Mouse (Mus musculus) liver, embryonic 13.5 days (tissue): ENCODE measurements at regions not wholly inside any gene's neighbourhood (a gene's known extent, or its start where the extent isn't known, plus 50 kb on each side); places are given as distances from the start of the nearest gene placed in this dataset.
A peak's percentile ranks its signal among the peaks of the same experiment; 100 is the strongest.

Experiments used
- ATAC-seq: fragments of 200-750 bp; cut with Nextera tagmentation; 2 replicates; pipeline ENCODE4 v1.8.0; 2017; ENCODE audit warnings: low read depth, mild to moderate bottlenecking, moderate number of reproducible peaks, moderate library complexity
- DNase-seq: peaks from one replicate; pipeline ENCODE4 v3.0.0; 2022
- H3K27ac ChIP-seq: fragments of 300-500 bp; sonication (generic); 2 replicates; pipeline ENCODE4 v1.5.1; 2015; ENCODE audit warnings: moderate library complexity, mild to moderate bottlenecking, inconsistent platforms
- H3K27me3 ChIP-seq: fragments of 300-500 bp; sonication (generic); 2 replicates; pipeline ENCODE4 v1.6.1; 2015; ENCODE audit warnings: mild to moderate bottlenecking, inconsistent platforms
- H3K36me3 ChIP-seq: fragments of 300-500 bp; sonication (generic); 2 replicates; pipeline ENCODE4 v1.6.1; 2015; ENCODE audit warnings: mild to moderate bottlenecking, inconsistent platforms
- H3K4me1 ChIP-seq: fragments of 300-500 bp; sonication (generic); replicated peaks from 2 replicates; pipeline ENCODE4 v1.6.1; 2015; ENCODE audit warnings: inconsistent platforms
- H3K4me2 ChIP-seq: fragments of 300-500 bp; sonication (generic); 2 replicates; pipeline ENCODE4 v1.6.1; 2015; ENCODE audit warnings: inconsistent platforms, mild to moderate bottlenecking, moderate library complexity
- H3K4me3 ChIP-seq: fragments of 300-500 bp; sonication (generic); replicated peaks from 2 replicates; pipeline ENCODE4 v1.5.1; 2015; ENCODE audit warnings: mild to moderate bottlenecking, inconsistent platforms
- H3K9ac ChIP-seq: fragments of 300-500 bp; sonication (generic); 2 replicates; pipeline ENCODE4 v1.6.1; 2015; ENCODE audit warnings: mild to moderate bottlenecking, inconsistent platforms
- H3K9me3 ChIP-seq: fragments of 300-500 bp; sonication (generic); replicated peaks from 2 replicates; pipeline ENCODE4 v1.6.1; 2016; ENCODE audit warnings: inconsistent platforms
- WGBS: fragments of 180-500 bp; shearing (Covaris S2); methylation state at CpG from one replicate; pipeline ENCODE4 v1.1.7; 2015; ENCODE audit not compliant: insufficient replicate concordance; 5-methylcytosine and 5-hydroxymethylcytosine counted together

DNA sequence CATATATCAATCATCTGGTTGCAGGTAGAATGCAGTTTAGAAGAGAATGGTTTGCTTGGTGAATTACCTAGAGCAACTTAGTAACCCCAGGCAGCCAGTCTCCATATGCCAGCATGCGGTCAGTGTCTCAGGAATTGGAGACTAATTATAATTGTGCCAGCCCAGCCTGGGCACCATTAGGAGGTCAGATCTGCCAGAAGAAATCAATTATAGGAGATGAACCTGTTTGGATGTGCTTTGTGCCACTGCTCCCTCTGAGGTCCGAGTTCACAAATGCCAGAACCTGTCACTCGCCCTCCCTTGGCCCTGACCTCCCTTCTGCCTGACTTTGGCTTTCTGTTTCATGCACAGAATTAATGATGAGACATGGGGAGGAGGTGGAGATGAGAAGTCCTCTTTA is 323.1 kb downstream of the En1 start:
- Histone ChIP-seq H3K4me1 (no peaks in the 10 kb centered on the region), H3K4me2 (no peak overlapping the region), H3K36me3 (no peaks in the 10 kb centered on the region), H3K27ac (no peak overlapping the region), H3K27me3 (no peaks in the 10 kb centered on the region), H3K9me3 (no peaks in the 10 kb centered on the region), H3K4me3 (no peak overlapping the region), H3K9ac (no peak overlapping the region)
- WGBS, result 56% methylated on average over 3 of the region's 3 CpGs
- no peak for ATAC-seq
- no peak for DNase-seq

DNA sequence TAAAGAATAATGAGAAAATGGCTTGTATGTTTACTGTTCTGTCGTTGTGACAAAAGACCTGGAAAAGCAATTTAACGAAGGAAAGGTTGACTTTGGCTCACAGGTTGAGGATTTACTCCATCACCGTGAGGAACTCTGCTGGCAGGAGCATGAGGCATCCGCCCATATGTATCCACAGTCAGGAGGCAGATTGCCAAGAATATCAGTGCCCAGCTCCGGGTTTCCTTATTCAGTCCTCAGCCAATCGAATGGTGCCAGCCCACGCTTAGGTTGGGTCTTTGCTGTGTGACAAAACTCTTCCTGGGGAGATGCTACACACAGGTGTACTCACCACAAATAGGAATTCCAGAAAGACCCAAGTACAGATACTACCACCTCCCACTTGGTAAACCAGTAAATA is 327.9 kb downstream of the En1 start:
- DNase-seq (no peak), ATAC-seq (no peak)
- Histone ChIP-seq H3K9me3 (no peaks in the 10 kb centered on the region), H3K4me3 (no peak overlapping the region), H3K9ac (no peak overlapping the region), H3K27ac (no peak overlapping the region), H3K4me1 (no peaks in the 10 kb centered on the region), H3K36me3 (no peaks in the 10 kb centered on the region), H3K27me3 (no peaks in the 10 kb centered on the region), H3K4me2 (no peak overlapping the region)
- WGBS, result 55% methylated on average over 7 of the region's 7 CpGs

DNA sequence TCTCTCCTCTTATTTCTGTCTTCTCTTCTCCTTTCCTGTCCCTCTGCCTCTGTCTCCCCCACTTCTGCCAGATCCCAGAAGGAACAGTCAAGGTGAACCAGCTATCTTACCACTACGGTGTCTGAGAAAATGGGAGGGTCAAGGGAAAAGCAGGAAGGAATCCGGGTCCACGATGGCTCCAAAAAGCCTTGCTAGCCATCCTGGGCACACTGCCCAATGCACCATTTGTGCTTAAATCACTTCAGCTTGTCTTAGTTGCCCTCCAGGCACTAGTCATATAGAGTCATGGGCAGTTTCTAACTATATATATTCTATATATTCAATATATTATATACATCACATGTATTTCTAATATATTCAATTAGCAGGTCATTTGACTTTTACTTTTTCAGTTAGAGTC is 333.1 kb downstream of the En1 start:
- H3K9ac ChIP-seq, result no peak overlapping the region
- H3K27me3 ChIP-seq, result no peaks in the 10 kb centered on the region
- DNase-seq (no peak), ATAC-seq (no peak)
- 65% methylated on average over 3 of the region's 3 CpGs for WGBS
- H3K4me1 ChIP-seq, result no peaks in the 10 kb centered on the region
- no peak overlapping the region for H3K4me3 ChIP-seq
- no peak overlapping the region for H3K27ac ChIP-seq
- no peak overlapping the region for H3K4me2 ChIP-seq
- no peaks in the 10 kb centered on the region for H3K9me3 ChIP-seq
- H3K36me3 ChIP-seq, result no peaks in the 10 kb centered on the region

DNA sequence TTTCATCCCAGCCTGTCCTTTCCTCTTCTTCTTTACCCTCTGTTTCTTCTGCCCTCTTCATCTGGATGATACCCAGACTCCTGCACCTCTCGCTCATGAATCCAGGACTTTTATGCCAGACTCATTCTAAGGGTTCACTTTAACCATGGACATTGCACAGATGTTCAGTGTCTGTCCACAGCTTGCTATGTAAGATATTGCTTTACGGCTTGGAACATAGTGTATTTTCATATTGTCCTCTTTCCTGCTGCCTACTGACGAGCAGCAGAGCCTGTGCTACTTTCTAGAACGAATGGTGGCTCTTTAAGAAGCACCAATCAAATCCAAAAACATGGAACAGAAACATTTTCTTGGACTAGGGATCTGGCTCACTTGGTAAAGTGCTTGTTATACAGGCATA is 341.5 kb downstream of the En1 start:
- Histone ChIP-seq H3K4me2 (no peak overlapping the region), H3K27me3 (no peaks in the 10 kb centered on the region), H3K4me1 (no peaks in the 10 kb centered on the region), H3K9me3 (no peaks in the 10 kb centered on the region), H3K27ac (no peak overlapping the region), H3K4me3 (no peak overlapping the region), H3K36me3 (no peaks in the 10 kb centered on the region), H3K9ac (no peak overlapping the region)
- no peak for DNase-seq
- 51% methylated on average over 4 of the region's 4 CpGs for WGBS
- no peak for ATAC-seq

DNA sequence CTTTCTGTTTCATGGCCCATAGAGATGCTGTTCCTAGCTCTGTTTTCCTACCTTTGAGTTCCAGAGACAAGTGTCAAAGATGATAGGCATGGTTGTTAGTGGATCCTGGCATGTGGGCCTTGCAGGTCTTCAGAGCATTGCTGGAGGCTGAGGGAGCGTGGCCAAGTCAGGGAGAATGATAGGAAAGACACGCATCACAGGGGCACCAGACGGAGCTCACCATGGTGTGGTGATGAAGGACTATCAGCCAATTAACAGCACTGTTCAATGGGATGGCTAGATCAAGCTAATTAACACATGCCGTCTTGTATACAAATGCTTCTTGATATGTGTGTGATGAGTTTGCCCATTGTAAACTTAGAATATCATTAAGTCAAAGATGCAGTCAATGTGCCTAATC is 344.1 kb downstream of the En1 start:
- H3K27ac ChIP-seq, result no peak overlapping the region
- no peaks in the 10 kb centered on the region for H3K36me3 ChIP-seq
- H3K4me2 ChIP-seq, result no peak overlapping the region
- no peak overlapping the region for H3K4me3 ChIP-seq
- DNase-seq (no peak), ATAC-seq (no peak)
- no peaks in the 10 kb centered on the region for H3K4me1 ChIP-seq
- 71% methylated on average over 4 of the region's 4 CpGs for WGBS
- no peaks in the 10 kb centered on the region for H3K9me3 ChIP-seq
- no peak overlapping the region for H3K9ac ChIP-seq
- no peaks in the 10 kb centered on the region for H3K27me3 ChIP-seq

DNA sequence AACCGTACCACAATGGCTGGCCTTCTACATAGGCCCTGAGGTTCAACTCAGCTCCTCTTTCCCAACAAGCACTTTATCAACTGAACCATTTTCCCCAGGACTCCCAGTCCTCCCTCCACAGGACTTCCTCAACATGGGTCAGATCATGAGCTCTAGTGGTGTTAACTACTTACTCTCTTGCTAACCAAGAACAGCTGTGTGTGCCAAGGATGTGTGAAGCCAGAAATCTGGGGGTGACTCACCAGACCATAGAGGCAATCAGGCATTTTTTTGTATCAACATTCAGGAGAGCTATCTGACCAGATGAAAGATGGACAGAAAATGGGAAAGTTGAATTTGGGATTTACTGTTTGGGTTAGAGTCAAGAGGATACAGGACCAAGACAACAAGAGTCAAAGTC is 359.0 kb downstream of the En1 start:
- no peak for DNase-seq

DNA sequence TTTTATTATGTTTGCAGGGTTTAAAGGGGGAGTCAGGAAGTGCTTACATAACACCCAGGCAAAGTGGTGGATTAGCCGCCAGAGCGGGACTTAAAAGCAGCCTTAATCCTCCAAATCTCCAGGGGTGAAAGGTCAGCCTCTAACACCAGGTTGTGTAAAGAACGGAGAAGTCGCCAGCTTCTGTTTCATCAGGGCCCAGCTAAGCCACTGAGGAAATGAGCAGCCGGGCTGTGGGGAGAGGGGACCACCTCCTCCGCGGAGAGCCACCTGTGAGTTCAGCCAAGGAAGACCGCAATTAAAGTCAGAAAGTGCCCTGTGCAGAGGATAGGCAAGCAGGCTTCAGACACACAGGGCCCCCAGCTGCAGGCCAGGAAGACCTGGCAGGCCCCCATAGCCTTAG is 359.8 kb downstream of the En1 start:
- 23% methylated on average over 8 of the region's 8 CpGs for WGBS
- H3K27me3 ChIP-seq, result no peaks in the 10 kb centered on the region
- H3K4me3 ChIP-seq, result no peak overlapping the region
- no peak overlapping the region for H3K4me2 ChIP-seq
- ATAC-seq (no peak), DNase-seq (no peak)
- no peak overlapping the region for H3K9ac ChIP-seq
- H3K36me3 ChIP-seq, result no peaks in the 10 kb centered on the region
- H3K27ac ChIP-seq, result no peak overlapping the region
- H3K9me3 ChIP-seq, result no peaks in the 10 kb centered on the region
- no peaks in the 10 kb centered on the region for H3K4me1 ChIP-seq

More for the DNA sequence above, 359.0 kb downstream of the En1 start:
- Histone ChIP-seq H3K4me3 (no peak overlapping the region), H3K27ac (no peak overlapping the region), H3K9me3 (no peaks in the 10 kb centered on the region), H3K36me3 (no peaks in the 10 kb centered on the region), H3K9ac (no peak overlapping the region), H3K27me3 (no peaks in the 10 kb centered on the region), H3K4me2 (no peak overlapping the region), H3K4me1 (no peaks in the 10 kb centered on the region)
- 58% methylated on average over 1 of the region's 1 CpGs for WGBS
- no peak for ATAC-seq

DNA sequence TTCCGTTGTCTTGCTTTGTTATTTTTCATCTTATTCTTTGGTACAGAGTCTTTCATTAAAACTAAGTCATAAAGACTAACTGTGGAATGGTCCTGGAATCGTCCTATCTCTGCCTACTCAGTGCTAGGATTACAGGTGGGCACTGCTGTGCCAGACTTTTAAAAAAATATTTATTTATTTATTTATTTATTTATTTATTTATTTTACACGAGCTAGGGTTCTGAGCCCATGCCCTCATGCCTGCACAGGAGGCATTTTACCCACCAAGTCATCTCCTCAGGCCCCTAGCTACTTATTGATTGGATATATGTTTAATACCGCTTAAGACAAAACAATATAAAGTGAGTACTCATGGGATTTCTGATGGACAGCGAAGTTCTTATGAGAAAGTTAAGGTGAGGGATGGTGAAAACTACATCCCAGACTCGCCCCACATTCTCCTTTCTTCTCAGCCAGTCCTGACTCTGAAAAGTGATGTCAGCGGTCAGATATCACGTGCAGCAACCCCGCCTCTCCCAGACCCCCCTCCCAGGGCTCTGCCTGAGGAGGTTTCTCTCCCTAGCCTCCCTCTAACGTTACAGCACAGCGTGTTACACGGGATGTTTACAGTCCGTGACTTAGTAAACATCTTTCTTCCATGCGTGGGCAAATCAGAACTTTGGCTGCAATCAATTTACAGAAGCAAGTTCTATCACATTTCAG is 361.4 kb downstream of the En1 start:
- Histone ChIP-seq H3K36me3 (no peaks in the 10 kb centered on the region), H3K27me3 (no peaks in the 10 kb centered on the region), H3K4me3 (no peak overlapping the region), H3K4me1 (no peaks in the 10 kb centered on the region), H3K9ac (no peak overlapping the region), H3K27ac (no peak overlapping the region), H3K9me3 (no peaks in the 10 kb centered on the region), H3K4me2 (0 out of 2 replicates have a peak overlapping the region, but pooled peaks have one; percentile 2)
- WGBS, result 30% methylated on average over 14 of the region's 14 CpGs
- ATAC-seq (no peak), DNase-seq (no peak)

DNA sequence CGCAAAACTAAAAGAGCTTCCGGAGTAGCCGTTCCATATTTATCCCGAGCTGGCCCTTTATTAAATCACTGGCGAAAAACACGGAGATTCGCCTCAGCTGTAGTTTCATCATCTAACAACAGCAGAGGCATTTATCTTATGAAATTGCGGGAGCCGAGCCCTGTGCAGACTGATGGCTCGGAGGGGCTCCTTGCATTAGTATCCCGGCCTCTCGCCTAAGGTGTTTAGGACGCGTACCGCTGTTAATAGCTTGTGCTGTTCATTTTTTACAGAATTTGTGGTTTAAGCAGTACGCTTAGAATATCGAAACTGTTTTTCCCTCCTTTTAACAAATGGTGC is 361.9 kb downstream of the En1 start:
- no peaks in the 10 kb centered on the region for H3K9me3 ChIP-seq
- no peak for DNase-seq
- no peak for ATAC-seq
- no peak overlapping the region for H3K4me3 ChIP-seq
- no peaks in the 10 kb centered on the region for H3K36me3 ChIP-seq
- H3K27ac ChIP-seq, result no peak overlapping the region
- 0 out of 2 replicates have a peak overlapping the region, but pooled peaks have one; percentile 2 for H3K4me2 ChIP-seq
- no peaks in the 10 kb centered on the region for H3K27me3 ChIP-seq
- 61% methylated on average over 17 of the region's 17 CpGs for WGBS
- no peak overlapping the region for H3K9ac ChIP-seq
- H3K4me1 ChIP-seq, result no peaks in the 10 kb centered on the region

DNA sequence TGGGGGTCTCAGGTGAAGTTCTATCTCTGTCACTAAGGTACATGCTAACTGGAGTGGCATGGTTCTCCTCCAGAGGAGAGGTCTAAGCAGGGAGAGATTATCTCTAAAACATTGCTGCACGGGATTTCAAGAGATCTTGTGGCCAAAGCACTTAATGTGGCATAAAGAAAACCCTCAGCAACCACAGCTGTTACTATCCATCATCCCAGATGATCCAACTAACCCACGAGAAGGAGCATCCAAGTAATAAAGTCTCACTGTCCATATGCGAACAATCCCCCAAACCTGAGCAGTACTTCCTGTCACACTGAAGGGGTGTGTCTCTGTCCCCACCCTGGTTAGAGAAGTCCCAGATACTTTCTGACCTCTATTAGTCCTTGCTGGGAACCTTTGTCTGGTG is 363.9 kb downstream of the En1 start:
- Histone ChIP-seq H3K27me3 (no peaks in the 10 kb centered on the region), H3K36me3 (no peaks in the 10 kb centered on the region), H3K4me2 (no peak overlapping the region), H3K9me3 (no peaks in the 10 kb centered on the region), H3K9ac (no peak overlapping the region), H3K27ac (no peak overlapping the region), H3K4me1 (no peaks in the 10 kb centered on the region), H3K4me3 (no peak overlapping the region)
- WGBS, result 48% methylated on average over 3 of the region's 3 CpGs
- DNase-seq (no peak), ATAC-seq (no peak)

DNA sequence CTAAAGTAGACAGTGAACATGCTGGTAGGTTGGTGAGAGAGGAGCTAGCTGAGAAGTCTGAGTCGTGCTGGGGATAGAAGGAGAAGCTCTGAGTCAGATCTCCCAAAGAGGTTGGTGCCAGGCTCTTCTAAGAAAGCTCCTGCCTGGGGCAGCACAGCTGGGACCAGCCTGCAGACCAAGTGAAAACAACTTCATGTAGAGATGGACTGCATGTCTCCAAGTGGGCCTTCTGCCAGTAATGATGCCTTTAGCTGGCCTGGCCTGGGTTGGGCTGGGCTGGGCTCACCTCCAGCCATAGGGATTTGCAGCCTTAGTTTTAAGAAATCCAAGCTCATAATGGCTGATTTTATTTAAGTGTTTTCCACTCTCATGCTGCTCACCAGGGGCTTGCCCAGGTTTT is 357.7 kb downstream of the Insig2 start:
- 64% methylated on average over 1 of the region's 1 CpGs for WGBS
- H3K4me2 ChIP-seq, result no peak overlapping the region
- no peaks in the 10 kb centered on the region for H3K4me1 ChIP-seq
- no peak for DNase-seq
- H3K27me3 ChIP-seq, result no peaks in the 10 kb centered on the region
- no peak overlapping the region for H3K27ac ChIP-seq
- H3K36me3 ChIP-seq, result no peaks in the 10 kb centered on the region
- no peak overlapping the region for H3K9ac ChIP-seq
- ATAC-seq, result no peak
- H3K9me3 ChIP-seq, result no peaks in the 10 kb centered on the region
- H3K4me3 ChIP-seq, result no peak overlapping the region

DNA sequence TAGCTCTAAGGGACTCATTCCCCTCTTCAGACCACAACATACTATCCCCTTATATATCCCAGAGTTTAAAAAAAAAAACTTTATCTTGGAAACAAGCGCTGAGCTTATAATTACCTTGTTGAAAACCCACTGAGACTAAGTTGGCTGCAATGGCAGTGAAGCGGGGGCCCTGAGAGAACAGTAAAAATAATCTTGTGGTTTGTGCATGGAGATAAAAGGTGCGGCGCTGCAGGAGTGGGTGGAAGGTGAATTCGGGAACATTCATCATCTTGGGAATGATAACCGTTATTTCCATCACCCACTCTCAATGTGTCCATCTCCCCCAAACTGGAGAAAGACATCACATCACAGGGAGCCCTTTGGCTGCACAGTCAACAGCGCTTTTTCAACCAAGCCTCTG is 327.9 kb downstream of the Insig2 start:
- ATAC-seq, result no peak
- H3K27me3 ChIP-seq, result no peaks in the 10 kb centered on the region
- no peak overlapping the region for H3K4me2 ChIP-seq
- DNase-seq, result no peak
- 75% methylated on average over 7 of the region's 7 CpGs for WGBS
- no peak overlapping the region for H3K9ac ChIP-seq
- no peak overlapping the region for H3K27ac ChIP-seq
- no peaks in the 10 kb centered on the region for H3K4me1 ChIP-seq
- H3K9me3 ChIP-seq, result no peaks in the 10 kb centered on the region
- H3K36me3 ChIP-seq, result no peaks in the 10 kb centered on the region
- H3K4me3 ChIP-seq, result no peak overlapping the region
